Mouse (Mus musculus) cerebellum, adult 2 months (tissue): ENCODE results near the gene Slc9a8. TPM values are rescaled to one million over a fixed set of nuclear protein-coding genes. Genes with fewer than 3 reads are reported as not detected.
A peak's percentile ranks its signal among the peaks of the same experiment; 100 is the strongest.

Experiments used
- DNase-seq, 2 experiments: peaks; one replicate each; pipeline ENCODE4 v3.0.0; 2021
- H3K27ac ChIP-seq: fragments of 200-500 bp; 2 replicates; pipeline ENCODE4 v1.5.1; 2012; ENCODE audit warnings: low read length, control low read depth, inconsistent platforms; ENCODE audit not compliant: insufficient read depth
- H3K27me3 ChIP-seq: fragments of 200-500 bp; 2 replicates; pipeline ENCODE4 v1.6.1; 2012; ENCODE audit warnings: inconsistent platforms, mild to moderate bottlenecking, low read length, moderate library complexity; ENCODE audit not compliant: control insufficient read depth, insufficient read depth
- H3K4me1 ChIP-seq: fragments of 200-500 bp; 2 replicates; pipeline ENCODE4 v1.6.1; 2011; ENCODE audit warnings: low read length; ENCODE audit not compliant: control insufficient read depth, insufficient read depth
- H3K4me3 ChIP-seq: fragments of 200-500 bp; replicated peaks from 2 replicates; pipeline ENCODE3; 2011; ENCODE audit warnings: mild to moderate bottlenecking, low read depth, low read length, control low read depth; ENCODE audit not compliant: insufficient read depth
- CTCF ChIP-seq: fragments of 200-500 bp; IDR thresholded peaks from 2 replicates; pipeline ENCODE4 v1.5.1; 2011; ENCODE audit warnings: low read depth, mild to moderate bottlenecking, control low read depth, low read length, moderate library complexity, borderline replicate concordance; ENCODE audit not compliant: insufficient read depth
- POLR2A ChIP-seq: fragments of 200-500 bp; IDR thresholded peaks from 2 replicates; pipeline ENCODE4 v1.6.1; 2011; ENCODE audit warnings: low read length, control low read depth, borderline replicate concordance; ENCODE audit not compliant: insufficient read depth
- WGBS: fragments of 180-500 bp; shearing (Covaris S2); methylation state at CpG from one replicate; pipeline ENCODE4 v1.1.7; 2018; 5-methylcytosine and 5-hydroxymethylcytosine counted together
- polyA plus RNA-seq: library from polyadenylated mRNA; depleted of rRNA; stranded (reverse); fragments of >200 nt; gene quantifications from 2 replicates; pipeline ENCODE4 v1.2.3, GENCODE M21; 2012

Slc9a8 gene
- polyA plus RNA-seq, 1 experiment = 60.9 TPM

DNA sequence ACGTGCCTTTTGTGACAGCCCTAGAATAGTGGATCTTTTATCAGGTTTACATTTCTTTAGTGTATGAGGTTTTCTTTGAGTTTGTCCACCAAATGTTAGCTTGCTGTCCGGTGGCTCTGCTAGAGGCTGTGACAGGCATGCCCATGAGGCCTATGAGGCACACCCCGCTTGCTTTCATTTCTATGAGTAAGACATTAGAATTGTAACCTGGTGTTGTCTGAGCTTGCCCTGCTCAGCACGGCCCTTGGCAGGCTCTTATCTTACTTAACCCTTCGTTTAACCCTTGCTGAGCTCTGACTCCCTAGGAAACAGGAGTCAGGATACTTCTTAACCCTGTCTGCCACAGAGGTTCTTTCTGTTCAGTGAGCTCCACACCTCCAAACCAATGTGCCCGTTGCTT is 3.9 kb downstream of the Slc9a8 start:
- H3K4me3 ChIP-seq = no peak overlapping the region
- 68% methylated on average over 6 of the region's 6 CpGs for WGBS
- H3K27ac ChIP-seq = no peak overlapping the region
- H3K27me3 ChIP-seq = no peaks in the 10 kb centered on the region
- TF ChIP-seq POLR2A (no peak), CTCF (no peak)
- H3K4me1 ChIP-seq = peaks cover 7% of the 10 kb centered on the region; the same call in 1 of the 2 replicates
- no peak for DNase-seq

GRCm38 (mm10) chr2:167429596-167429995 is 8.1 kb downstream of the Slc9a8 start:
- no peak overlapping the region for H3K27ac ChIP-seq
- H3K27me3 ChIP-seq = no peaks in the 10 kb centered on the region
- TF ChIP-seq POLR2A (no peak), CTCF (no peak)
- WGBS = 88% methylated on average over 5 of the region's 5 CpGs
- peaks cover 14% of the 10 kb centered on the region; the same call in 1 of the 2 replicates for H3K4me1 ChIP-seq
- no peak for DNase-seq
- no peak overlapping the region for H3K4me3 ChIP-seq

- TF ChIP-seq POLR2A = no peak
- no peak overlapping the region for H3K27ac ChIP-seq
- H3K4me1 ChIP-seq = peaks cover 17% of the 10 kb centered on the region; the same call in 1 of the 2 replicates
- 79% methylated on average over 9 of the region's 9 CpGs for whole genome bisulfite sequencing
- H3K27me3 ChIP-seq = no peaks in the 10 kb centered on the region
- DNase-seq = no peak
- H3K4me3 ChIP-seq = no peak overlapping the region
Observed at GRCm38 (mm10) chr2:167430737-167431417, 9.4 kb downstream of the Slc9a8 start.

DNA sequence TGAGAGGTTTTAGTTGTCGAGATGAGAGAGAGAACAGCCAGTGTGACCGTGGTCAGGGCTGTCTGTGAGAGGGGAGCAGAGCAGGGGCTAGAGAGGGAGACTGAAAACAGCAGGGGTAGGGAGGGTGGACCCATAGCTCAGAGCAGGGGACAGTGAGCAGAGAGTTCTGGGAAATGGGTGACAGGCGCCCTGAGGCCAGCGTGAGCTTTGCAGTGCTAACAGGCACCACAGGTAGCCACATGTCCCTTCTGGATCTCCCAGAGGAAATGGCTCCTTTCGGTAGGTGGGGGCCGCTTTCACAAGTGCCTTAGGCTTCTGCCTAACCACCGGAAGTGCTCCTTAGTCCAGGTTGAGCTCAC is 9.9 kb downstream of the Slc9a8 start:
- peaks cover 19% of the 10 kb centered on the region; the same call in 1 of the 2 replicates for H3K4me1 ChIP-seq
- no peak for DNase-seq
- no peak overlapping the region; the same call in 1 of the 2 replicates for H3K27ac ChIP-seq
- H3K4me3 ChIP-seq = no peak overlapping the region
- TF ChIP-seq POLR2A (no peak), CTCF (no peak)
- WGBS = 83% methylated on average over 7 of the region's 7 CpGs
- H3K27me3 ChIP-seq = no peaks in the 10 kb centered on the region

- 11% methylated on average over 6 of the region's 6 CpGs for WGBS
- no peak overlapping the region for H3K4me3 ChIP-seq
- H3K27ac ChIP-seq = peak overlapping the region; percentile 62; the same call in 1 of the 2 replicates
- DNase-seq = peak; percentile 72 to 78
- H3K27me3 ChIP-seq = no peaks in the 10 kb centered on the region
- peaks cover 23% of the 10 kb centered on the region; the same call in 1 of the 2 replicates for H3K4me1 ChIP-seq
- TF ChIP-seq POLR2A (no peak), CTCF (no peak)
Observed at GRCm38 (mm10) chr2:167434570-167434969, 13.1 kb downstream of the Slc9a8 start.

DNA sequence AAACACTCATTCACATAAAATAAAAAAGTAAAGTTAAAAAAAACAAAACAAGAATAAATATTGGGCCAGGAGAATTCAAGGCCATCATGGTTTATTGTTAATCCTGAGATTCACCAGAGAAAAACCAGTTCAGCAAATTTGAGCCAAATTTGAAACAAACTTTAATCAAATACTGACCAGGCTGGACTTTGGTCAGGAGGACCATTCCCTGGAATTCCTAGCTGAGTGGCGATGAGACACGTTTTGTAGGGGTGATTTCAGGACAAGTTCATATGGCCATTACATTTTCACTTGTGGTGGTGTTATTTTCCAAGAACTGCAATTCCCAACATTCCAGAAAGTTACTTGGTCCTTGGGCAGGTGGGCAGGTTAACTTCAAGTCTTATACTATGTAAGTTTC is 14.1 kb downstream of the Slc9a8 start:
- Histone ChIP-seq H3K27ac (no peak overlapping the region), H3K4me1 (peaks cover 23% of the 10 kb centered on the region; the same call in 1 of the 2 replicates), H3K27me3 (no peaks in the 10 kb centered on the region), H3K4me3 (no peak overlapping the region)
- TF ChIP-seq POLR2A = no peak
- no peak for TF ChIP-seq CTCF
- DNase-seq = no peak
- WGBS = 97% methylated on average over 2 of the region's 2 CpGs

DNA sequence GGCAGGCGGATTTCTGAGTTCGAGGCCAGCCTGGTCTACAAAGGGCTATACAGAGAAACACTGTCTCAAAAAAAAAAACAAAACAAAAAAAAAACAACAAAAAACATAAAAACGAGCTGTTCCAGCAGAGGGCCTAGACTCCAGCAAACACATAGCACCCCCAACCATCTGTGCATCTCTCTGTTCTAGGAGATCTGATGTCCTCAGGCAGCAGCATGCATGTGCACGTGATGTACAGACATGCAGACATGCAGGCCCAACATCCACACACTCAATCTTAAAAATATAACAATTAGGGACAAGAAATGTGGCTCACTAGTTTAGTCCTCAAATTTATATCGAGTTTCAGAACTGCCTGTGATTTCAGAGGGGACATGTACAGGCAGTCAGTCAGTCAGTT is 14.9 kb downstream of the Slc9a8 start:
- WGBS = 65% methylated on average over 5 of the region's 5 CpGs
- TF ChIP-seq POLR2A = no peak
- TF ChIP-seq CTCF = no peak
- DNase-seq = no peak
- Histone ChIP-seq H3K27ac (no peak overlapping the region; the same call in 1 of the 2 replicates), H3K4me1 (peaks cover 23% of the 10 kb centered on the region; the same call in 1 of the 2 replicates), H3K4me3 (no peak overlapping the region), H3K27me3 (no peaks in the 10 kb centered on the region)

- H3K27ac ChIP-seq = no peak overlapping the region
- TF ChIP-seq CTCF (no peak), POLR2A (no peak)
- H3K4me3 ChIP-seq = no peak overlapping the region
- DNase-seq = peak in 1 of 2 experiments; percentile 60
- peaks cover 25% of the 10 kb centered on the region for H3K4me1 ChIP-seq
- 91% methylated on average over 3 of the region's 3 CpGs for WGBS
- no peaks in the 10 kb centered on the region for H3K27me3 ChIP-seq
Observed at GRCm38 (mm10) chr2:167439422-167439821, 17.9 kb downstream of the Slc9a8 start.

- peak; percentile 79 to 82 for DNase-seq
- WGBS = 39% methylated on average over 4 of the region's 4 CpGs
Observed at GRCm38 (mm10) chr2:167443411-167444193, 22.1 kb downstream of the Slc9a8 start.

More at GRCm38 (mm10) chr2:167443411-167444193, 22.1 kb downstream of the Slc9a8 start:
- no peak for TF ChIP-seq CTCF
- peak; percentile 5; the same call in 1 of the 2 replicates for TF ChIP-seq POLR2A
- H3K4me1 ChIP-seq = peaks cover 46% of the 10 kb centered on the region
- H3K27me3 ChIP-seq = no peaks in the 10 kb centered on the region
- H3K4me3 ChIP-seq = no peak overlapping the region
- H3K27ac ChIP-seq = peak overlapping the region; percentile 99
